8 mouse cellular contexts compared by ENCODE assay signal in the genomic region with DNA sequence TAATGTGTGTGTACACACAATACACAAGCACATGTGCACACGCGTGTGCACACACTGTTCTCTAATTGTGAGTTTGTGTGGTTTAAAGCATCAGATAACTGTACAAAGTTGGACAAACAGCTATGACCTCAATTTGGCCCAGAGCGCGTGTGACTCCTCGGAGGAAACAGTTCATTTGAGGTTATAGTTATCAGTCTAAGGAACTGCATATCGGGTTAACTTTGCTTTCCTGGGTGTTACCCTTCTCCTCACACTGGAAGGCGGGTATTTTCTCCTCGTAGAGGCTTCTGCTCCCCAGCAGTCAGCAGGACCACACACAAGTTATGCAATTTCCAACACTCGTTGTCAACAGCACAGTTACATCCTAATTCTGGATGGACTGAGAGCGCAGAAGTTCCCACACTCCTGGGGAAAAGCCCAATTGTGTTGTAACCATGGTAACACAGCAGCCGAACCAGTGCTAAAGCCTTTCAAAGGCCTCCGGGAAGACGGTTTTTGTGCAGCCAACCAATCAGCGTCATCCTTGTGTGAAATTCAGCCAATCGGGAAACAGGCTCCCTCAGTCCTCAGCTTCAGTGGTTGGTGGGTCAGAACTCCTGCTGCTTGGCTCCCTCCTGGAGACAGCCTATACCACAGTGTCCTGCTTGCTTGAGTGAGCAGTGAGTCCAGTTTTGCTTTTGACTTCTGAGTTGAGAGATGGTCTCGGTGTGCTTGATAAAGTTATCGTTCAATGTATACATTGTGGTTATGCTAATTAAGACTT.
DNase-seq lines count a peak whose midpoint lies in the region; ATAC-seq and TF ChIP-seq lines count a peak whose summit lies in the region.

No protein-coding gene starts in this region.

- no peak overlapping the region for H3K4me3 ChIP-seq in kidney, embryonic 15.5 days (replicated peaks)
- H3K4me3 ChIP-seq in limb, embryonic 12.5 days (replicated peaks): no peak overlapping the region
- H3K4me3 ChIP-seq in midbrain, postnatal 0 days (ENCODE audit: low read depth, low read length): peak overlapping the region; percentile 18; the same call in 1 of the 2 replicates
- H3K4me3 ChIP-seq in stomach, embryonic 14.5 days (ENCODE audit: low read depth, low read length): no peak overlapping the region

- H3K9ac ChIP-seq in kidney, embryonic 15.5 days: no peak overlapping the region
- no peak overlapping the region for H3K9ac ChIP-seq in limb, embryonic 12.5 days (replicated peaks)
- no peak overlapping the region for H3K9ac ChIP-seq in midbrain, postnatal 0 days (replicated peaks; ENCODE audit: low read length, poor library complexity, severe bottlenecking)
- no peak overlapping the region for H3K9ac ChIP-seq in stomach, embryonic 14.5 days (replicated peaks; ENCODE audit: low read depth, low read length)

- DNase-seq in ovary, adult 18-20 months (ENCODE audit: low spot score): peak; percentile 69
- no peak for DNase-seq in ovary, postnatal 10 days (ENCODE audit: low spot score)
- DNase-seq in embryo, embryonic 11.5 days (ENCODE audit: low read depth, low spot score): peak; percentile 73
- DNase-seq in gastrocnemius, postnatal 14 days: peak; percentile 65
- DNase-seq in midbrain, postnatal 0 days (ENCODE audit: low spot score): peak; percentile 94

- H3K4me1 ChIP-seq in kidney, embryonic 15.5 days: peaks cover 4% of the 10 kb centered on the region; the same call in 1 of the 2 replicates
- H3K4me1 ChIP-seq in limb, embryonic 12.5 days (replicated peaks): peaks cover 11% of the 10 kb centered on the region
- peaks cover 10% of the 10 kb centered on the region for H3K4me1 ChIP-seq in midbrain, postnatal 0 days (ENCODE audit: insufficient read depth, low read length)
- peaks cover 3% of the 10 kb centered on the region; the same call in 1 of the 2 replicates for H3K4me1 ChIP-seq in stomach, embryonic 14.5 days (ENCODE audit: control insufficient read depth, insufficient read depth, low read length)

- no peaks in the 10 kb centered on the region for H3K9me3 ChIP-seq in kidney, embryonic 15.5 days (replicated peaks)
- H3K9me3 ChIP-seq in limb, embryonic 12.5 days: no peaks in the 10 kb centered on the region
- no peaks in the 10 kb centered on the region for H3K9me3 ChIP-seq in midbrain, postnatal 0 days (ENCODE audit: low read length)
- no peaks in the 10 kb centered on the region for H3K9me3 ChIP-seq in stomach, embryonic 14.5 days (ENCODE audit: control insufficient read depth, low read depth, low read length)

- WGBS in kidney, embryonic 15.5 days: 51% methylated on average over 17 of the region's 17 CpGs
- WGBS in limb, embryonic 12.5 days: 56% methylated on average over 17 of the region's 17 CpGs
- WGBS in midbrain, postnatal 0 days: 17% methylated on average over 17 of the region's 17 CpGs
- 53% methylated on average over 17 of the region's 17 CpGs for WGBS in stomach, embryonic 14.5 days

- intact Hi-C loops in gastrocnemius, postnatal 14 days (cut with DNase I; ENCODE audit: low total_unique reads): no loop called here

- no peak overlapping the region for H3K27ac ChIP-seq in kidney, embryonic 15.5 days
- H3K27ac ChIP-seq in limb, embryonic 12.5 days: no peak overlapping the region
- H3K27ac ChIP-seq in midbrain, postnatal 0 days (ENCODE audit: low read depth, low read length): no peak overlapping the region; the same call in 1 of the 2 replicates
- H3K27ac ChIP-seq in stomach, embryonic 14.5 days (ENCODE audit: low read length): no peak overlapping the region

- H3K4me2 ChIP-seq in kidney, embryonic 15.5 days: no peak overlapping the region; the same call in 1 of the 2 replicates
- peak overlapping the region; percentile 23 for H3K4me2 ChIP-seq in limb, embryonic 12.5 days
- peak overlapping the region; percentile 45 for H3K4me2 ChIP-seq in midbrain, postnatal 0 days (ENCODE audit: low read depth, low read length, poor library complexity, severe bottlenecking)
- no peak overlapping the region for H3K4me2 ChIP-seq in stomach, embryonic 14.5 days (replicated peaks; ENCODE audit: low read depth, low read length)

- ATAC-seq in kidney, embryonic 15.5 days (replicated peaks; ENCODE audit: low FRiP score): peak; percentile 76; the same call in 1 of the 2 replicates
- ATAC-seq in limb, embryonic 12.5 days (ENCODE audit: insufficient number of reproducible peaks, insufficient read depth, low FRiP score, low TSS enrichment, low read depth): peak; percentile 86
- ATAC-seq in midbrain, postnatal 0 days (ENCODE audit: low FRiP score): peak; percentile 96
- ATAC-seq in stomach, embryonic 14.5 days (ENCODE audit: insufficient number of reproducible peaks, insufficient read depth, low FRiP score, low read depth): peak; percentile 58; the same call in 1 of the 2 replicates

- no peaks in the 10 kb centered on the region for H3K36me3 ChIP-seq in kidney, embryonic 15.5 days
- no peaks in the 10 kb centered on the region for H3K36me3 ChIP-seq in limb, embryonic 12.5 days
- H3K36me3 ChIP-seq in midbrain, postnatal 0 days (ENCODE audit: insufficient read depth, low read length): no peaks in the 10 kb centered on the region
- H3K36me3 ChIP-seq in stomach, embryonic 14.5 days (ENCODE audit: control insufficient read depth, insufficient read depth, low read length): no peaks in the 10 kb centered on the region

- no peaks in the 10 kb centered on the region for H3K27me3 ChIP-seq in kidney, embryonic 15.5 days
- no peaks in the 10 kb centered on the region for H3K27me3 ChIP-seq in limb, embryonic 12.5 days
- no peaks in the 10 kb centered on the region for H3K27me3 ChIP-seq in midbrain, postnatal 0 days (ENCODE audit: insufficient read depth, low read length)
- no peaks in the 10 kb centered on the region for H3K27me3 ChIP-seq in stomach, embryonic 14.5 days (ENCODE audit: control insufficient read depth, insufficient read depth, low read length)

- TF ChIP-seq CTCF in midbrain, postnatal 0 days (IDR thresholded peaks at IDR 0.05): no peak

Comparison
In these comparisons a context has a peak if more than half of its experiments do, and no peak if none do; other contexts are left out.
1. H3K4me2 ChIP-seq: peak in limb, embryonic 12.5 days (single experiment) and midbrain, postnatal 0 days (single experiment); none in kidney, embryonic 15.5 days (single experiment) and stomach, embryonic 14.5 days (single experiment).
2. Peak in every context shown above with its lines, with median percentiles within 50 percentile points of each other: ATAC-seq.